Mouse (Mus musculus) left cerebral cortex, adult 8-10 months (tissue): ENCODE data around the gene Rab43. TPM values are rescaled to one million over a fixed set of nuclear protein-coding genes. Genes with fewer than 3 reads are reported as not detected.

Experiments used
- DNase-seq, 2 experiments: peaks; one replicate each; pipeline ENCODE4 v3.0.0; 2022; ENCODE audit warnings: low spot score in 2 of 2
- total RNA-seq, 4 experiments: library from RNA; stranded (reverse); gene quantifications; 2 replicates each; pipeline ENCODE4 v1.2.4; 2022

Gene Rab43
- total RNA-seq, 4 experiments from 2014 or later: 14.4 to 22.1 (median 16.7) TPM

- DNase-seq: no peak
These were observed 60.4 kb downstream of the Rab43 start for GRCm38 (mm10) chr6:87751574-87751973.

GRCm38 (mm10) chr6:87750184-87750910 lies 61.6 kb downstream of the Rab43 start:
- DNase-seq: no peak

- DNase-seq: no peak
These were observed 63.4 kb downstream of the Rab43 start for GRCm38 (mm10) chr6:87748531-87748930.

- DNase-seq: no peak
These were observed 63.9 kb downstream of the Rab43 start for GRCm38 (mm10) chr6:87748078-87748477.

- no peak for DNase-seq
These were observed 65.1 kb downstream of the Rab43 start for GRCm38 (mm10) chr6:87746849-87747248.

GRCm38 (mm10) chr6:87746059-87746458 lies 65.9 kb downstream of the Rab43 start:
- DNase-seq: no peak

- no peak for DNase-seq
These were observed 66.7 kb downstream of the Rab43 start for GRCm38 (mm10) chr6:87745301-87745700.

GRCm38 (mm10) chr6:87744632-87745031 lies 67.3 kb downstream of the Rab43 start:
- DNase-seq: no peak

- no peak for DNase-seq
These were observed 68.7 kb downstream of the Rab43 start for GRCm38 (mm10) chr6:87743281-87743680.

GRCm38 (mm10) chr6:87742804-87743203 lies 69.2 kb downstream of the Rab43 start:
- no peak for DNase-seq

GRCm38 (mm10) chr6:87741978-87742377 lies 70.0 kb downstream of the Rab43 start:
- no peak for DNase-seq

- DNase-seq: no peak
These were observed 71.5 kb downstream of the Rab43 start for GRCm38 (mm10) chr6:87740496-87740895.

GRCm38 (mm10) chr6:87739898-87740297 lies 72.1 kb downstream of the Rab43 start:
- no peak for DNase-seq

Other genes starting within 250 kb of the Rab43 start
- under 1 TPM; 0.34 to 0.46 (median 0.40) TPM for gene Prokr1, start 221.4 kb downstream of the Rab43 start, total RNA-seq
- gene Aplf, start 140.0 kb downstream of the Rab43 start, total RNA-seq: 10 to 100 TPM in 1 of 4 experiments, 1 to 10 TPM in 3; 8.2 to 10.3 (median 9.2) TPM
- gene Efcc1, start 81.3 kb downstream of the Rab43 start, total RNA-seq: 1 to 10 TPM; 4.6 to 9.6 (median 8.4) TPM
- gene Gp9, start 34.1 kb downstream of the Rab43 start, total RNA-seq: 1 to 10 TPM in 3 of 4 experiments, under 1 TPM in 1; 0.72 to 1.4 (median 1.1) TPM
- gene Gm45140, start 23.6 kb upstream of the Rab43 start, total RNA-seq: 1 to 10 TPM; 2.2 to 5.0 (median 2.8) TPM
- gene Isy1, start 26.6 kb upstream of the Rab43 start, total RNA-seq: 10 to 100 TPM; 27.5 to 30.6 (median 28.5) TPM
- 100 to 1,000 TPM; 280 to 313 (median 302) TPM for gene Cnbp, start 38.9 kb upstream of the Rab43 start, total RNA-seq
- gene Copg1, start 75.7 kb upstream of the Rab43 start, total RNA-seq: 100 to 1,000 TPM; 245 to 257 (median 245) TPM
- gene Hmces, start 101.8 kb upstream of the Rab43 start, total RNA-seq: 10 to 100 TPM; 24.7 to 27.7 (median 25.0) TPM
- 10 to 100 TPM; 45.4 to 53.5 (median 49.3) TPM for gene H1fx, start 169.5 kb upstream of the Rab43 start, total RNA-seq
- gene Rab7, start 233.1 kb upstream of the Rab43 start, total RNA-seq: 100 to 1,000 TPM; 323 to 394 (median 346) TPM